Mouse (Mus musculus) CH12.LX (cell line): ENCODE results near the gene Timeless.

Source experiments
- CHD2 ChIP-seq: IDR thresholded peaks from 2 replicates; pipeline ENCODE4 v1.6.1; 2011; ENCODE audit warnings: low read length, improper control_type of control experiment
- CTCF ChIP-seq, 2 experiments: IDR thresholded peaks in 1 of 2; conservative IDR thresholded peaks in 1 of 2; 2 replicates each; pipeline ENCODE4 v1.5.1; 2011 to 2012; ENCODE audit warnings: low read depth in 2 of 2, low read length in 2 of 2, improper control_type of control experiment in 1 of 2, inconsistent platforms in 1 of 2, mild to moderate bottlenecking in 1 of 2, moderate library complexity in 1 of 2
- EP300 ChIP-seq: IDR thresholded peaks from 2 replicates; pipeline ENCODE4 v1.6.1; 2011; ENCODE audit warnings: low read length, improper control_type of control experiment
- GABPA ChIP-seq: IDR thresholded peaks from 2 replicates; pipeline ENCODE4 v1.6.1; 2012; ENCODE audit warnings: low read depth, low read length, improper control_type of control experiment, inconsistent platforms; ENCODE audit not compliant: insufficient replicate concordance
- HCFC1 ChIP-seq: IDR thresholded peaks from 2 replicates; pipeline ENCODE4 v1.6.1; 2012; ENCODE audit warnings: low read depth, mild to moderate bottlenecking, inconsistent platforms, low read length, improper control_type of control experiment
- IRF4 ChIP-seq: IDR thresholded peaks from 2 replicates; pipeline ENCODE4 v1.6.1; 2014; ENCODE audit warnings: low read depth, mild to moderate bottlenecking, inconsistent platforms, low read length, improper control_type of control experiment
- MAX ChIP-seq: IDR thresholded peaks from 2 replicates; pipeline ENCODE4 v1.6.1; 2011; ENCODE audit warnings: low read length, improper control_type of control experiment
- POLR2A ChIP-seq: IDR thresholded peaks from 2 replicates; pipeline ENCODE4 v1.6.1; 2011; ENCODE audit warnings: low read depth, mild to moderate bottlenecking, improper control_type of control experiment, low read length
- RAD21 ChIP-seq: IDR thresholded peaks from 2 replicates; pipeline ENCODE4 v1.6.1; 2011; ENCODE audit warnings: low read depth, mild to moderate bottlenecking, low read length, improper control_type of control experiment, moderate library complexity
- SMC3 ChIP-seq: IDR thresholded peaks from 2 replicates; pipeline ENCODE4 v1.6.1; 2011; ENCODE audit warnings: low read depth, low read length, improper control_type of control experiment
- TCF12 ChIP-seq: IDR thresholded peaks from 2 replicates; pipeline ENCODE4 v1.6.1; 2014; ENCODE audit warnings: low read depth, mild to moderate bottlenecking, inconsistent platforms, low read length, improper control_type of control experiment

- TF ChIP-seq CTCF (conservative IDR thresholded peaks at IDR 0.05 in 1 of 2, IDR thresholded peaks at IDR 0.05 in 1 of 2; ENCODE audit: low read depth in 2 of 2, low read length in 2 of 2) = peak in 1 of 2 experiments; percentile 33; a peak in 1 of 4 replicates
- peak; percentile 8 for TF ChIP-seq RAD21
- no peak for TF ChIP-seq HCFC1
- 0 out of 2 replicates have a peak, but pooled peaks have one; percentile 6 for TF ChIP-seq SMC3
- TF ChIP-seq EP300 = no peak
- no peak for TF ChIP-seq GABPA
- TF ChIP-seq MAX = no peak
- TF ChIP-seq POLR2A = no peak
- no peak for TF ChIP-seq IRF4
- TF ChIP-seq TCF12 = no peak
- no peak for TF ChIP-seq CHD2
Measured at GRCm38 (mm10) chr10:128214981-128215380, 16.9 kb upstream of the Timeless start.
